Mouse (Mus musculus) ES-E14 (cell line): Measurements from ENCODE around the gene Rpl13a. TPM values are rescaled to one million over a fixed set of nuclear protein-coding genes. Genes with fewer than 3 reads are reported as not detected.
"Not testable (repeated sequence)": the region's sequence is repeated elsewhere in the genome, so short reads cannot be mapped to it uniquely, and the experiment has no call there.

Experiments
- DNase-seq: peaks from one replicate; pipeline ENCODE4 v3.0.0-alpha.2; 2013; ENCODE audit warnings: low read depth, low spot score
- H3K27ac ChIP-seq: 2 replicates; pipeline ENCODE4 v1.5.1; 2012; ENCODE audit warnings: low read depth, mild to moderate bottlenecking, low read length, moderate library complexity, mixed read lengths; ENCODE audit not compliant: poor library complexity, insufficient read depth, severe bottlenecking
- H3K36me3 ChIP-seq: 2 replicates; pipeline ENCODE4 v1.6.1; 2012; ENCODE audit warnings: mild to moderate bottlenecking, low read length, moderate library complexity, mixed read lengths; ENCODE audit not compliant: control insufficient read depth, poor library complexity, insufficient read depth, severe bottlenecking
- H3K4me1 ChIP-seq, 2 experiments: fragments of 150-350 bp in 1 of 2; sonication (generic) in 1 of 2; 2 replicates each; pipeline ENCODE4 v1.6.1; 2012; ENCODE audit warnings: low read length in 2 of 2, mild to moderate bottlenecking in 1 of 2, mixed read lengths in 1 of 2; ENCODE audit not compliant: control insufficient read depth in 2 of 2, insufficient read depth in 2 of 2, poor library complexity in 1 of 2
- H3K4me3 ChIP-seq, 2 experiments: fragments of 150-350 bp in 1 of 2; sonication (generic) in 1 of 2; 2 replicates each; pipeline ENCODE4 v1.5.1; 2012; ENCODE audit warnings: low read length in 2 of 2, low read depth in 1 of 2, mild to moderate bottlenecking in 1 of 2, mixed read lengths in 1 of 2; ENCODE audit not compliant: insufficient read depth in 1 of 2, poor library complexity in 1 of 2, severe bottlenecking in 1 of 2
- H3K9ac ChIP-seq: 2 replicates; pipeline ENCODE4 v1.6.1; 2012; ENCODE audit warnings: low read depth, mild to moderate bottlenecking, low read length, mixed read lengths; ENCODE audit not compliant: poor library complexity, insufficient read depth, severe bottlenecking
- H3K9me3 ChIP-seq: fragments of 150-350 bp; sonication (generic); 2 replicates; pipeline ENCODE4 v1.6.1; 2012; ENCODE audit warnings: low read depth, mild to moderate bottlenecking, low read length; ENCODE audit not compliant: control insufficient read depth, insufficient read depth
- CHD2 ChIP-seq: IDR thresholded peaks from 2 replicates; pipeline ENCODE4 v1.6.1; 2014; ENCODE audit warnings: mild to moderate bottlenecking, low read depth, low read length, inconsistent platforms
- HCFC1 ChIP-seq: IDR thresholded peaks from 2 replicates; pipeline ENCODE4 v1.6.1; 2012; ENCODE audit warnings: low read length, inconsistent platforms, borderline replicate concordance; ENCODE audit not compliant: insufficient read depth
- MAFK ChIP-seq: IDR thresholded peaks from 2 replicates; pipeline ENCODE4 v1.6.1; 2014; ENCODE audit warnings: mild to moderate bottlenecking, low read depth, low read length, inconsistent platforms; ENCODE audit not compliant: insufficient read depth
- ZC3H11A ChIP-seq: IDR thresholded peaks from 2 replicates; pipeline ENCODE4 v1.6.1; 2012; ENCODE audit warnings: low read depth, mild to moderate bottlenecking, inconsistent platforms, low read length, borderline replicate concordance
- ZNF384 ChIP-seq: IDR thresholded peaks from 2 replicates; pipeline ENCODE4 v1.6.1; 2012; ENCODE audit warnings: low read depth, low read length, inconsistent platforms
- in situ Hi-C, 2 experiments: fragments of 600-800 bp; cut with MboI; formaldehyde crosslinking; loops; one replicate each; pipeline ENCODE4 v1.15.1; 2025; ENCODE audit warnings: low sequenced_read_pairs in 2 of 2, inconsistent platforms in 1 of 2; ENCODE audit not compliant: unreplicated experiment in 2 of 2
- total RNA-seq: library from RNA; depleted of rRNA; stranded (reverse); fragments of 300-350 nt; gene quantifications from 2 replicates; pipeline ENCODE4 v1.2.3, GENCODE M21; 2012

Gene Rpl13a
- total RNA-seq, 1 experiment = 3,971 TPM

DNA sequence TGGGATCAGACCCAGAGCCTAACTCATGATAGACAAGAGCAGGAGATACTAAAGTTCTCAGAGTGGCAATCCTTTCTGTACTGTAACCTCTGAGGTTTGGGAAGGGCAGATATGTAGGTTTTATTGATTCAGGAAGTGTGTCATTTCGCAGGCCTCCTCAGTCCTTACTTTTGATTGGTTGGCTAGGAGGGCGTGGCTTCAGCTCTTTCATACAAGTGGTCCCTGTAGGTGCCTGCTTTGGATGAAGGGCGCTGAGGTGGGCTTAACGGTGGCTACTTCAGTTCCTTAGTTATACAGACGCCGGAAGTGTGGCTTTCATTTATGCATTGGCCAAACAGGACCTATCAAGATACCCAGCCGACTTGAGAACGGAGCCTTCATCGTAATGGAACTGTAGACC lies 27.0 kb upstream of the Rpl13a start:
- Histone ChIP-seq H3K4me3 (peak overlapping the region in 1 of 2 experiments; percentile 37; a peak in 2 of 4 replicates), H3K9ac (peak overlapping the region; percentile 44; the same call in 1 of the 2 replicates), H3K27ac (no peak overlapping the region), H3K36me3 (peaks cover 11% of the 10 kb centered on the region), H3K4me1 (peaks cover 1 to 7% of the 10 kb centered on the region in 2 experiments; a peak in 3 of 4 replicates), H3K9me3 (no peaks in the 10 kb centered on the region)
- no peak for TF ChIP-seq ZNF384
- TF ChIP-seq HCFC1 = no peak
- TF ChIP-seq MAFK = no peak
- no peak for TF ChIP-seq CHD2
- TF ChIP-seq ZC3H11A = no peak
- peak; percentile 72 for DNase-seq
- in situ Hi-C loops = no loop called here

DNA sequence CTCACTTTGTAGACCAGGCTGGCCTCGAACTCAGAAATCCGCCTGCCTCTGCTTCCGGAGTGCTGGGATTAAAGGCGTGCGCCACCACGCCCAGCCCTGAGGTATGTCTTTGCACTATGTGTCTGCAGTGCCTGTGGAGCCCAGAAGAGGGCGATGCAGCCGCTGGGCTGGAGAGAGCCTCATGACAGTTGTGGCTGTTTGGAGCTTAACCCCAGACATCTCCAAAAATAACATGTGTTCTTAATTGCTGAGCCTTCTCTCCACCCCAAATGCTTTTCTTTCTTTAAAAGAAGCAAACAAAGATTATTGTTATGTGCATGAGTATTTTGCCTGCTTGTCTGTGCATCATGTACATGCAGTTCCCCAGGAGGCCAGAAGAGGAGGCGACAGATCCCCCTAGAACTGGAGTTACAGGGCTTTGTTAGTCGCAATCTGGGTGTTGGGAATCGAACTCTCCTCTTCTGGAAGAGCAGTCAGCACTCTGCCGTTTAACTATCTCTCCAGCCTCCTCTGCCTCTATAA lies 26.5 kb upstream of the Rpl13a start:
- TF ChIP-seq MAFK = no peak
- TF ChIP-seq CHD2 = no peak
- TF ChIP-seq ZC3H11A = no peak
- TF ChIP-seq ZNF384 = no peak
- TF ChIP-seq HCFC1 = no peak
- peak; percentile 73 for DNase-seq
- Histone ChIP-seq H3K27ac (no peak overlapping the region), H3K36me3 (peaks cover 6% of the 10 kb centered on the region), H3K4me1 (peaks cover 3 to 7% of the 10 kb centered on the region in 2 experiments; a peak in 3 of 4 replicates), H3K4me3 (peak overlapping the region; percentile 84 to 88; a peak in 3 of 4 replicates), H3K9me3 (no peaks in the 10 kb centered on the region), H3K9ac (peak overlapping the region; percentile 36; the same call in 1 of the 2 replicates)
- in situ Hi-C loops = no loop called here

DNA sequence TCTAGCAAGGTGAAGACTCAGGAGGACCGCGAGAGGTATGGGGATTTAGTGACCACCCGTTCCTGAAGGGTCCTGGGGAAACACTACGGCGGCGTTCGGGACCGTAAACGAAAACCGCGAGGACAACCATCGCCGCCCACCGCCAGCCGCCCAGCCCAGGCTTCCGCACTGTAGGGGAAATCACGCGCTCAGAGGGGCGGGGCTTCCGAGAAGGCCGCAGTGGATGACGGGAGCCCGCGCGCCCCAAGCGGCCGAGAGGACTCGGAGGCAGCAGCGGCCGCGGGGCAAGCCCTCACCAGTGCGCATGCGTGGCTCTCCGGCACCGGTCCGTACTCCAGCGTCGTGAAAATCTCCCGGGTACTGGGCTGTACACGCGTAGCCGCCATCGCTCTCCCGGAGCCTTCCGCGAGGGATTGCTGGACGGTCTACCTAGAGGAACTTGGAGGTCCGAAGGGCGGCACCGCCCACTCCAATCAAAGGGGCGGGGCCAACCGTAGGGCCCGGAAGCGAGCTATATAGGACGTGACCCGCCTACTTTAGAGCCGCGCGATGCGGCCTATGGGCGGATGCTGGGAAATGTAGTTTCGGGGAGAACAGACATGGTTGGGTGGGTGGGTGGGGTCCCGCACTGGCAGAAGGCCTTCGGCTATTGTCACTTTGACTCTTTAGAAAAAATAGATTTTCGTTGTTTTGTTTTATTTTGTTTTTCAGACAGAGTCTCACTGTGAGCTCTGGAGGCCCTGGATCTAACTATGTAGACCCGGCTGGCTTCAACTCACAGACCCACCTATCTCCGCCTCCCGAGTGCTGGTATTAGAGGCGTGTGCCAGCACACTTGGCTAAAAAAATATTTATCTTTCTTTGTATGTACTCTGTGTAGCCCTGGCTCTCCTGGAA lies 25.8 kb upstream of the Rpl13a start, which contains the start of the genes Pih1d1 and Aldh16a1:
Pih1d1 (plus strand) TSS at position 208 of the 897 bp plus-strand sequence.
Aldh16a1 (minus strand) TSS at position 489 of the 897 bp plus-strand sequence.
- TF ChIP-seq ZC3H11A = no peak
- TF ChIP-seq ZNF384 = no peak
- peak; percentile 93 for TF ChIP-seq HCFC1
- DNase-seq = peak; percentile 92
- peaks cover 6% of the 10 kb centered on the region for H3K36me3 ChIP-seq
- H3K9me3 ChIP-seq = no peaks in the 10 kb centered on the region
- in situ Hi-C loops = no loop called here
- H3K27ac ChIP-seq = peak within 1 kb of the TSS; percentile 98
- peak within 1 kb of the TSS; percentile 97 for H3K9ac ChIP-seq
- peaks cover 3 to 7% of the 10 kb centered on the region in 2 experiments; a peak in 3 of 4 replicates for H3K4me1 ChIP-seq
- H3K4me3 ChIP-seq = peak within 1 kb of the TSS; percentile 84 to 88

DNA sequence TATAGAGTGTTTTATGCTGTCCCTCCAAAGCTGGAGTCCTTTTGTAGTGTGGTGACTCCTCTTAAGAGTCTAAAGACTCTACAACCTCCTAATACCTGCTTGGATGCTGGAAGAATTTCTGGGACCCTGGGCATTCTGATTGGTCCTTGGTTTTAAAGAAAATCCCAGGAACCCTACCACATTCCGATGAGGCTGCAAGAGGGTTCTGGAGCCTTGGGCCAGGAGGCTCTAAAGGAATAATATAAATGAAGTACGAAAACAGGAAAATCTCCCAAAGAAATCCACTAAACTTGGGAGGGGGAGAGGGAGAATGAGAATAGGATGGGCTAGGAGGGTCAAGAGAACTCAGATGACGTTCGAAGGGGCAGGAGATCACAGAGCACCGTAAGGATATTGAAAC lies 25.0 kb upstream of the Rpl13a start:
- H3K4me3 ChIP-seq = peak overlapping the region; percentile 84 to 88
- TF ChIP-seq ZNF384 = no peak
- no peak for TF ChIP-seq ZC3H11A
- TF ChIP-seq CHD2 = no peak
- TF ChIP-seq MAFK = no peak
- no peak for TF ChIP-seq HCFC1

DNA sequence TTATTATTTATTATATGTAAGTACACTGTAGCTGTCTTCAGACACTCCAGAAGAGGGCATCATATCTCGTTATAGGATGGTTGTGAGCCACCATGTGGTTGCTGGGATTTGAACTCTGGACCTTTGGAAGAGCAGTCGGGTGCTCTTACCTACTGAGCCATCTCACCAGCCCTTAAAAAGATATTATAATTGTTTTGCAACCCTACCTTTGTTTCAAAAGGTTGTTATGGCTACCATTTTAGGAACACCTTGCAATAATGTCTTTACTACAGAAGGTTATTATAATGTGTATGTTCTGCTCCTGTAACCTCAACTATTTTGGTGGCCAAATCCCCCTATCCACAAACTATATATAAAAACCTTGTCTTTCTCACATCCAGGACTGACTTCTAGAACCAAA lies 24.5 kb upstream of the Rpl13a start:
- H3K36me3 ChIP-seq, DNase-seq, H3K27ac ChIP-seq, in situ Hi-C loops, H3K9ac ChIP-seq, H3K9me3 ChIP-seq, H3K4me1 ChIP-seq: not testable (repeated sequence)
- peak overlapping the region; percentile 84 to 88; a peak in 3 of 4 replicates for H3K4me3 ChIP-seq

More for the DNA sequence above, 25.0 kb upstream of the Rpl13a start:
- Histone ChIP-seq H3K9me3 (no peaks in the 10 kb centered on the region), H3K9ac (peak overlapping the region; percentile 97), H3K4me1 (peaks cover 3 to 7% of the 10 kb centered on the region in 2 experiments; a peak in 3 of 4 replicates), H3K36me3 (peaks cover 2% of the 10 kb centered on the region), H3K27ac (peak overlapping the region; percentile 98)
- no peak for DNase-seq
- in situ Hi-C loops = no loop called here
